Mouse (Mus musculus) cerebellum, postnatal 4 days (tissue): ENCODE measurements at regions not wholly inside any gene's neighbourhood (a gene's known extent, or its start where the extent isn't known, plus 50 kb on each side); places are given as distances from the start of the nearest gene placed in this dataset.

Experiments
- DNase-seq, 2 experiments: peaks; one replicate each; pipeline ENCODE4 v3.0.0; 2022; ENCODE audit warnings: low spot score in 2 of 2, mixed read lengths in 1 of 2

DNA sequence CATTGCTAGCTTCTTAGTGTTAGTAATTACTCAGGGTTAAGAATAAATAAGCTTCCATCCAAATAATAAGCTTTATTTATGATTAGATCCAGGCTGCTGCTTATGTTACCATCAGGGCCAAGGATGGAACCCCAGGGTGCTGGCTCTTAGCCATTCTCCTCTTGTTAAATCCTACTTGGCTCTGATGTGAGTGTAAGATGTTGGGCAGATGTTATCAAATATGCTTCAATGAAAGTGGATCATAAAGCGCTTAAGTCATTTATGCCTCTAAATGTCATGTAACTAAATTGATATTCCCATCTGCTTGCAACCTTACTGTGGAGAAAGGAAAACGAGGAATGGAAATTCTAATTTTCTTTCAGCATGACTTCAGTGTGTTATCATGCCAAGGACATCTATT, 426.4 kb upstream of the Lrrc4c start:
- peak in 1 of 2 experiments; percentile 51 for DNase-seq

- no peak for DNase-seq
Observed at GRCm38 (mm10) chr2:95905026-95905425, 412.9 kb upstream of the Lrrc4c start.

- DNase-seq: no peak
Observed at GRCm38 (mm10) chr2:95909758-95910157, 408.2 kb upstream of the Lrrc4c start.

- peak in 1 of 2 experiments; percentile 2 for DNase-seq
Observed at GRCm38 (mm10) chr2:95910160-95910559, 407.8 kb upstream of the Lrrc4c start.
